In the genomic region with DNA sequence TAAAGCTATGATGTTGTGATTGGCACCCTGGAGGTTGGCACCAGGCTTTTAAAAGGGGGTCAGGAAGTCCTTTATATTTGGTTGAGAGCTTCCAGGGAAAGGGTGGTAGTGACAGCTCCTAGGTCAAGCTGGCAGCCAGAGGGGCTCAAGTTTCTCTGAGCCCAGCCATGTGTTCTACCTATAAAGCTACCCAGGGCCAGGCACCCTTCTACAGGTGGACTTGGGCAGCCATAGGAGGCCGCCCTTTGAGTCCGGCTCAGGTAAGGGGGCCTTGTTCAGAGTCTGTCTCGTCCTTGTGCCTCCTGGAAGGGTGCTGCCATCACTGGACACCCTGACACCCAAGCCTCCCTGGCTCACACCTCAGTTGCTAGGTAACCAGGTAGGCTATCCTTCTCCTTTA, we compare ENCODE assay signal across 18 mouse cellular contexts.
DNase-seq lines count a peak whose midpoint lies in the region; ATAC-seq and TF ChIP-seq lines count a peak whose summit lies in the region.
"Had no signal": no experiment of that assay in that cellular context is flagged by ENCODE, and none has a peak within 500 bp of the region (broad histone marks: within the 10 kb centered on the region; RNA-seq: fewer than 3 reads in every experiment).

No protein-coding gene starts in this region.

- WGBS in hindbrain, embryonic 16.5 days = 67% methylated on average over 3 of the region's 3 CpGs
- WGBS in hindbrain, embryonic 14.5 days = 87% methylated on average over 3 of the region's 3 CpGs
- 83% methylated on average over 3 of the region's 3 CpGs for WGBS in forebrain, embryonic 15.5 days

- peaks cover 30% of the 10 kb centered on the region for H3K4me1 ChIP-seq in hindbrain, embryonic 16.5 days (ENCODE audit: control insufficient read depth, insufficient read depth, low read depth, low read length)
- H3K4me1 ChIP-seq in hindbrain, embryonic 14.5 days (replicated peaks; ENCODE audit: control insufficient read depth, insufficient read depth, low read length) = peaks cover 14% of the 10 kb centered on the region
- H3K4me1 ChIP-seq in cortical plate, adult 2 months (ENCODE audit: control insufficient read depth, insufficient read depth, low read length) = peaks cover 29% of the 10 kb centered on the region
- H3K4me1 ChIP-seq in forebrain, embryonic 15.5 days = peaks cover 53% of the 10 kb centered on the region
- H3K4me1 ChIP-seq: embryonic facial prominence, embryonic 13.5 days; heart, embryonic 15.5 days had no signal

- peak; percentile 68 for DNase-seq in cerebellum, adult 9-11 months
- no peak for DNase-seq in cerebellum, adult 18-20 months
- no peak for DNase-seq in hindbrain, embryonic 14.5 days (ENCODE audit: low spot score)
- DNase-seq in urinary bladder, postnatal 36 days (ENCODE audit: low spot score in 2 of 2) = no peak
- DNase-seq: adrenal gland, adult 2 months; adrenal gland, postnatal 25 days; gastrocnemius, postnatal 10 days; heart, adult 2 months; heart, postnatal 14 days; kidney, adult 11 months; kidney, adult 9 months had no signal

- H3K36me3 ChIP-seq in hindbrain, embryonic 16.5 days (ENCODE audit: control insufficient read depth, insufficient read depth, low read length) = no peaks in the 10 kb centered on the region
- no peaks in the 10 kb centered on the region for H3K36me3 ChIP-seq in hindbrain, embryonic 14.5 days (replicated peaks; ENCODE audit: control insufficient read depth, insufficient read depth)
- H3K36me3 ChIP-seq in forebrain, embryonic 15.5 days = no peaks in the 10 kb centered on the region
- H3K36me3 ChIP-seq: embryonic facial prominence, embryonic 13.5 days; heart, embryonic 15.5 days; hindbrain, embryonic 13.5 days had no signal

- no peak for ATAC-seq in hindbrain, embryonic 16.5 days
- no peak for ATAC-seq in hindbrain, embryonic 14.5 days (ENCODE audit: low FRiP score)
- ATAC-seq in forebrain, embryonic 15.5 days (replicated peaks) = no peak

- no peak for TF ChIP-seq POLR2A in cortical plate, adult 2 months (IDR thresholded peaks at IDR 0.05; ENCODE audit: extremely low read depth, insufficient read depth, low read length)

- no peak overlapping the region for H3K4me2 ChIP-seq in hindbrain, embryonic 16.5 days (ENCODE audit: low read length)
- H3K4me2 ChIP-seq in hindbrain, embryonic 14.5 days (replicated peaks) = no peak overlapping the region
- H3K4me2 ChIP-seq in forebrain, embryonic 15.5 days (replicated peaks) = no peak overlapping the region
- H3K4me2 ChIP-seq: embryonic facial prominence, embryonic 13.5 days; heart, embryonic 11.5 days; heart, embryonic 15.5 days; hindbrain, embryonic 13.5 days had no signal

- no peak overlapping the region for H3K4me3 ChIP-seq in hindbrain, embryonic 16.5 days (ENCODE audit: low read length)
- H3K4me3 ChIP-seq in hindbrain, embryonic 14.5 days (replicated peaks; ENCODE audit: low read length) = no peak overlapping the region
- H3K4me3 ChIP-seq in cortical plate, adult 2 months (ENCODE audit: insufficient read depth, low read length) = no peak overlapping the region
- no peak overlapping the region for H3K4me3 ChIP-seq in forebrain, embryonic 15.5 days
- H3K4me3 ChIP-seq: embryonic facial prominence, embryonic 13.5 days; heart, adult 2 months; heart, embryonic 15.5 days; hindbrain, embryonic 13.5 days had no signal

- TF ChIP-seq CTCF in cortical plate, adult 2 months (IDR thresholded peaks at IDR 0.05; ENCODE audit: extremely low read depth, insufficient read depth, low read length) = no peak

- H3K27ac ChIP-seq in hindbrain, embryonic 16.5 days (ENCODE audit: low read depth, low read length) = peak overlapping the region; percentile 16; the same call in 1 of the 2 replicates
- no peak overlapping the region for H3K27ac ChIP-seq in hindbrain, embryonic 14.5 days
- H3K27ac ChIP-seq in cortical plate, adult 2 months (ENCODE audit: insufficient read depth, low read length) = 0 out of 2 replicates have a peak overlapping the region, but pooled peaks have one; percentile 10
- H3K27ac ChIP-seq in forebrain, embryonic 15.5 days (replicated peaks) = peak overlapping the region; percentile 95
- H3K27ac ChIP-seq: embryonic facial prominence, embryonic 13.5 days; heart, adult 2 months; heart, embryonic 15.5 days had no signal

- no peak overlapping the region for H3K9ac ChIP-seq in hindbrain, embryonic 16.5 days (ENCODE audit: low read depth, low read length)
- H3K9ac ChIP-seq in hindbrain, embryonic 14.5 days = no peak overlapping the region
- no peak overlapping the region for H3K9ac ChIP-seq in forebrain, embryonic 15.5 days (replicated peaks)
- H3K9ac ChIP-seq: embryonic facial prominence, embryonic 13.5 days; heart, embryonic 15.5 days; hindbrain, embryonic 13.5 days had no signal

- no peaks in the 10 kb centered on the region for H3K27me3 ChIP-seq in hindbrain, embryonic 16.5 days (replicated peaks; ENCODE audit: control insufficient read depth, insufficient read depth, low read length)
- H3K27me3 ChIP-seq in hindbrain, embryonic 14.5 days (ENCODE audit: control insufficient read depth, insufficient read depth, low read length) = no peaks in the 10 kb centered on the region
- H3K27me3 ChIP-seq in forebrain, embryonic 15.5 days = no peaks in the 10 kb centered on the region
- H3K27me3 ChIP-seq: embryonic facial prominence, embryonic 13.5 days; hindbrain, embryonic 13.5 days had no signal

- no peaks in the 10 kb centered on the region for H3K9me3 ChIP-seq in hindbrain, embryonic 16.5 days (ENCODE audit: control insufficient read depth, low read length)
- H3K9me3 ChIP-seq in hindbrain, embryonic 14.5 days (ENCODE audit: control insufficient read depth, low read length) = no peaks in the 10 kb centered on the region
- H3K9me3 ChIP-seq in forebrain, embryonic 15.5 days = no peaks in the 10 kb centered on the region
- H3K9me3 ChIP-seq: embryonic facial prominence, embryonic 13.5 days; heart, embryonic 15.5 days; hindbrain, embryonic 13.5 days had no signal
